Mouse (Mus musculus) adrenal gland, adult (tissue): ENCODE measurements at regions not wholly inside any gene's neighbourhood (a gene's known extent, or its start where the extent isn't known, plus 50 kb on each side); places are given as distances from the start of the nearest gene placed in this dataset.

Source experiments
- DNase-seq, 2 experiments: peaks; one replicate each; pipeline ENCODE4 v3.0.0; 2022 to 2023; ENCODE audit warnings: low spot score in 1 of 2; ENCODE audit not compliant: inconsistent age in 2 of 2

DNA sequence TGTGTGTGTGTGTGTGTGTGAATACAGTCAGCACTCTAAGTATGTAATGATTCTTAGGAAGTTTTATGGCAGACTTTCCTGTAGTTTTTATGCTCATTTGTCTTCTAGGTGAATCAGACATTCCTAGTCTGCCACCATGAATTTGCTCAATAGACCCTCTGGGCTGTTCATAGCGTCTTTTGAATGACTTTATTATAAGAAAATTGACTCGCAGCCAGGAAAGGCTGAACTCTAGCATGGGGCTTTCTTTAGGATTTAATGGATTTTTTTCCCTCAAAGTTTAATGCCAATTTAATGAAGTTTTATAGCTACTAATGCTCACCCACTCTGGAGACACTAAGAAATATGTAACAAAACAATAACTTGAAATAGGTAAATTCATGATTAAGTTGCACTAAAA lies 363.6 kb downstream of the Cdh11 start:
- no peak for DNase-seq

- DNase-seq = no peak
Measured at GRCm38 (mm10) chr8:102414931-102415330, 370.5 kb downstream of the Cdh11 start.

- no peak for DNase-seq
Measured at GRCm38 (mm10) chr8:102413446-102413845, 372.0 kb downstream of the Cdh11 start.

DNA sequence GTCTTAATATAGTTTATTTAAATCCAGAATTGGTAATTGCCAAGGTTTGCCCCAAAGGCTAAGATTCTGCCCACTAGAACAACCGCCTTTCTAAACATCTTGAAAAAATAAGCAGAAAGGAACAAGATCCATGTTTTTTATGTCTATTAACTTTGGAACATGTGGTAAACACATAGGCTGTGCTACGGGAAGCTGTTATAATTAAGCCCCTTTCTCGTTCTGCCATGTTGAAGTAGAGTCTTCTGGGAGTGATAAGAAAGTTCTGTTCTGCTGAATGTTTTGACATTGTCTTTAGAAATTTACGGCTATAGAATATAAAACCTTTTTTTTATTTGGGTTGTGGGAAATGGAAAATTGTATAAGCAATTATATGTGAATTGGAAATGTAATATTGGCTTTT lies 397.9 kb downstream of the Cdh11 start:
- DNase-seq = no peak

- DNase-seq = no peak
Measured at GRCm38 (mm10) chr8:102345392-102345791, 440.1 kb downstream of the Cdh11 start.

DNA sequence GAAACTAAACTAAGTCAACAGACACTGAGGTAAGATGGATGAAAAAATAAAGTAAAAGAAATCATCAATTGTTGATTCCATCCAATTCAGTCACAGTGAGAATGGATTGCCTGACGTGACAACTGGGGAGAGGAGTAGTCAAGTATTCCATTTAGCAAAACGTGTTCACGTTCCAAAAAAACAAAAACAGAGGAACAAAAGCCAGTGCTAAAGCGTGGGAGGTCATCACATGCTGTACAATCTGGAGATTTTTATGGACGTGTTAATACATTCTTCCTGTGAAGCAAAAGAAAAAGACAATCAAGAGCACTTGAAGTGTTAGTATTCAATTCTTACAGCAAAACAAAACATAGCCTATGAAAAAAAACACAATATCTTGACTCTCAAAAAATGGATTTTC lies 452.9 kb downstream of the Cdh11 start:
- no peak for DNase-seq

DNA sequence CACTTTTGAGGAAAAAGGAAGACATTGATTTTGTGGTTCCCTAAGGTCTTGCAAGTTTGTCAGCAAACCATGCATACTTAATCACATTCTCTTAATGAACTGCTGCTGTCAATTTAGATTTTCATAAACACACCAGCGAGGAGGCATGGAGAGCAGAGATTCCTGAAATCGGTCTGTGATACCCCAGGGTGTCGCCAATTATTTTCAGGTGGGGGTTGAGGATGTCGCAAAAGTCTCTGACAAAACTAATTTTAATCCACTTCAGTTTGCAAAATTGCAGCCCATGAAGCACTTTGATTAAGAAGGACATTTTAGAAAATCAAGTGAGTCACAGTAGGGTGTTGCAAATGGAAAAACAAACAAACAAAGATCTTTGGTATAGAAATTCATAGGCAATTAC lies 454.3 kb downstream of the Cdh11 start:
- DNase-seq = no peak

- no peak for DNase-seq
Measured at GRCm38 (mm10) chr8:102329955-102330354, 455.5 kb downstream of the Cdh11 start.
